Mouse (Mus musculus) liver, postnatal 0 days (tissue): ENCODE data around the gene Mmaa.

Experiments used
- CTCF ChIP-seq: sonication (generic); IDR thresholded peaks from 2 replicates; pipeline ENCODE4 v1.5.1; 2016; ENCODE audit warnings: antibody characterized with exemption, low read depth
- EP300 ChIP-seq: IDR thresholded peaks from 2 replicates; pipeline ENCODE4 v1.6.1; 2016; ENCODE audit warnings: antibody characterized with exemption, low read depth, mild to moderate bottlenecking

- no peak for TF ChIP-seq CTCF
- no peak for TF ChIP-seq EP300
Measured at GRCm38 (mm10) chr8:79305941-79306340, 11.2 kb upstream of the Mmaa start.
